Mouse (Mus musculus): ENCODE measurements at regions not wholly inside any gene's neighbourhood (a gene's known extent, or its start where the extent isn't known, plus 50 kb on each side); places are given as distances from the start of the nearest gene placed in this dataset.

DNA sequence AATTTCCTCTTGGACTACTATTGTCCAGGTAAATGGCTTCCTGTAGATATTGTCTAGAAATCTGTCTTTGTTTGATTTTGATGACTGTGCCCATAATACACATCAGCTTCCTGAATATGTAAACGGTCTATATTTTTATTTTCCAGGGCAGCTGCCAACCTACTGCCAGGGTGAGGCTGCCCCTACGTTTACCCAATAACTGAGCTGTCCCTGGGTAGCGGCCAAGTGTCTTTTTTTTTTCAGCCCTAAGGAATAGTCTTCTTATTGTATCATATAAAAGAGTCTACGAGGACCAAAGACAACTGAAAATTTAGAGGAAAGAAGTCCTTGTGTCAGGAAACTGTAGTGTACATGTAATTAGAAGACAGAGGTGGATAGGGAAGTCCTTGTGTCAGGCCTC, 877.3 kb upstream of the A1bg start:
- no peaks in the 10 kb centered on the region for H3K9me3 ChIP-seq (ENCODE audit: low read depth, low read length)
- WGBS: 69% methylated on average over 4 of the region's 4 CpGs
- no peaks in the 10 kb centered on the region for H3K4me1 ChIP-seq (ENCODE audit: insufficient read depth)
- H3K9ac ChIP-seq: no peak overlapping the region
- H3K4me3 ChIP-seq (ENCODE audit: low read depth, low read length): no peak overlapping the region
- H3K27me3 ChIP-seq (ENCODE audit: insufficient read depth, low read length): no peaks in the 10 kb centered on the region
- no peak overlapping the region for H3K27ac ChIP-seq (ENCODE audit: low read depth)
- ATAC-seq (ENCODE audit: insufficient read depth) (no peak), DNase-seq (no peak)
- H3K36me3 ChIP-seq (ENCODE audit: insufficient read depth): no peaks in the 10 kb centered on the region
- H3K4me2 ChIP-seq: no peak overlapping the region
- TF ChIP-seq CTCF (IDR thresholded peaks at IDR 0.05; ENCODE audit: low read depth): no peak

DNA sequence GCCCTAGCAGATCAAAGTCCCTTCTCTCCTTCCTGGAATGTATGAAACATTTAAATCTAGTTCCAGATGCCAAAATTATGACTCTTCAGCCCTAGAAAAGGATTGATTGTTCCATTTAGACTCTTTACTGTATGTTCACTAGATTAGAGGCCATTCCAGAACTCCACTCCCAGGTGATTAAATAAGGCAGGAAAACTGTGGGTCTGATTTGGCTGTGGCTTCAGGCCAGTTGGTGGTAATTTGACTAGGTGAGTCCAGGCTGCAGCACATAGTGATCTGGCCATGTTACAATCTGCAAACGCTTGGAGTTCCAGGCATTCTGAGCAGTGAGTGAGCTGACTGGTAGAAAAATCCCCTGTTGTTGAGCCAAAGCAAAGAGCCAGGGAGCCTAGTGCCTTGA, 875.0 kb upstream of the A1bg start:
- no peaks in the 10 kb centered on the region for H3K9me3 ChIP-seq (ENCODE audit: low read depth, low read length)
- 0 out of 2 replicates have a peak, but pooled peaks cover 3% of the 10 kb centered on the region for H3K4me1 ChIP-seq (ENCODE audit: insufficient read depth)
- no peak for TF ChIP-seq CTCF (IDR thresholded peaks at IDR 0.05; ENCODE audit: low read depth)
- no peak overlapping the region for H3K4me3 ChIP-seq (ENCODE audit: low read depth, low read length)
- 49% methylated on average over 1 of the region's 1 CpGs for WGBS
- ATAC-seq (ENCODE audit: insufficient read depth) (no peak; the same call in 1 of the 2 replicates), DNase-seq (peak; percentile 19)
- no peak overlapping the region for H3K9ac ChIP-seq
- H3K27ac ChIP-seq (ENCODE audit: low read depth): no peak overlapping the region
- H3K36me3 ChIP-seq (ENCODE audit: insufficient read depth): no peaks in the 10 kb centered on the region
- H3K27me3 ChIP-seq (ENCODE audit: insufficient read depth, low read length): no peaks in the 10 kb centered on the region
- H3K4me2 ChIP-seq: no peak overlapping the region

DNA sequence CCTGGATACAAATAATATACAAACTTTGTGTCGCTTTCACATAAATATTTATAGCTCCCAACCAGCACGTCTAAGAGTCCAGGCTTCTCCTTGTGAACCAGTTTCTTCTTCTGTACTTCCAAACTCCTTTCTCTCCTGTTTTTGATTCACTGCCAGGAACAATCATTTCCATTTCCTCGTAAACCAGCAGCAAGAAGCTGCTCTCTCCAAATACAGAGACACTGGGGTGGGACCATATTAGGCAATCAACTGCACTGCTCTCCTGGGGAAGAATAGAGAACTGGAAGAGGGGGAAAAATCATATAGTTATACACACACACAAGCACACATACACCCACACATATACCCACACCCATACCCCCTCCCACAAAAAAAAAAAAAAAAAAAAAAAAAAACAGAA, 871.7 kb upstream of the A1bg start:
- WGBS: 33% methylated on average over 3 of the region's 3 CpGs
- Histone ChIP-seq H3K36me3 (ENCODE audit: insufficient read depth) (no peaks in the 10 kb centered on the region), H3K4me2 (no peak overlapping the region), H3K27me3 (ENCODE audit: insufficient read depth, low read length) (no peaks in the 10 kb centered on the region), H3K27ac (ENCODE audit: low read depth) (no peak overlapping the region), H3K9ac (no peak overlapping the region), H3K4me3 (ENCODE audit: low read depth, low read length) (no peak overlapping the region), H3K9me3 (ENCODE audit: low read depth, low read length) (no peaks in the 10 kb centered on the region), H3K4me1 (ENCODE audit: insufficient read depth) (0 out of 2 replicates have a peak, but pooled peaks cover 3% of the 10 kb centered on the region)
- DNase-seq (peak; percentile 76), ATAC-seq (ENCODE audit: insufficient read depth) (peak; percentile 47; the same call in 1 of the 2 replicates)
- no peak for TF ChIP-seq CTCF (IDR thresholded peaks at IDR 0.05; ENCODE audit: low read depth)

DNA sequence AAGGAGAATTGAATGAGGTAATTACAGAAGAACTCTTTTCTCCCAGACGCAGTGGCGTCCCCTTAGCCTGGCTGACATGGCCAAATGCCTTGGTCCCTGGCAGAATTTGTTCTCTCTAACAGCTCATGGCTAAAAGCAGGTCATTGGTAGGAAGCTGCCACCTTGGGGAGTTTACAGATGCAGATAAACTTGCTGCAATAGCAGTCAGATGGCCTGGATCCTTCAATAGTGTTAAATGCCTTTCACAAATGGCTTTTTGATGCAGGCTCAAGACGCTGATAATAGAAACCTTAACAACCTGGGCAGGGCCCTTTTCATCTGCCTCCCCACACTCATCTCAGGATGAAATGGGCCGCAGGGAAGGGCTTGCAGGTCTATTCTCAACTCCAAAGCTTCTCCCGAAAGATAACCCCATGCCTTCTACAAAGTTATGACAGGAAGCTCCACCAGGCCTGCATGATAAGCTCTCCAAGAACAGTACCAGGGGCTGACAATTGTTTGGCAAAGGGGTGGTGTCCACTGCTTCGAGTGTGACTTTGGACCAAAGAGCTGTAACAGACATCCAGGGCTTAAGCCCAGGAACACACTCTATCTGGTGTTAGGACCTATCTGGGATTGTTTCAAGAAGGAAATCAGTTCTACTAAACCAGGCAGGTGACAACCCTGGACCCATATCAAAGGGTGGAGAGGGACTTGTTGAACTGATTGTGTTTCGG, 867.2 kb upstream of the A1bg start:
- no peaks in the 10 kb centered on the region for H3K27me3 ChIP-seq (ENCODE audit: insufficient read depth, low read length)
- no peak overlapping the region for H3K27ac ChIP-seq (ENCODE audit: low read depth)
- 0 out of 2 replicates have a peak, but pooled peaks cover 2% of the 10 kb centered on the region for H3K4me1 ChIP-seq (ENCODE audit: insufficient read depth)
- H3K9me3 ChIP-seq (ENCODE audit: low read depth, low read length): no peaks in the 10 kb centered on the region
- WGBS: 66% methylated on average over 7 of the region's 7 CpGs
- no peak for ATAC-seq (ENCODE audit: insufficient read depth)
- no peak overlapping the region for H3K9ac ChIP-seq
- no peak overlapping the region for H3K4me2 ChIP-seq
- no peak overlapping the region for H3K4me3 ChIP-seq (ENCODE audit: low read depth, low read length)
- TF ChIP-seq CTCF (IDR thresholded peaks at IDR 0.05; ENCODE audit: low read depth): no peak
- H3K36me3 ChIP-seq (ENCODE audit: insufficient read depth): no peaks in the 10 kb centered on the region
- no peak for DNase-seq

DNA sequence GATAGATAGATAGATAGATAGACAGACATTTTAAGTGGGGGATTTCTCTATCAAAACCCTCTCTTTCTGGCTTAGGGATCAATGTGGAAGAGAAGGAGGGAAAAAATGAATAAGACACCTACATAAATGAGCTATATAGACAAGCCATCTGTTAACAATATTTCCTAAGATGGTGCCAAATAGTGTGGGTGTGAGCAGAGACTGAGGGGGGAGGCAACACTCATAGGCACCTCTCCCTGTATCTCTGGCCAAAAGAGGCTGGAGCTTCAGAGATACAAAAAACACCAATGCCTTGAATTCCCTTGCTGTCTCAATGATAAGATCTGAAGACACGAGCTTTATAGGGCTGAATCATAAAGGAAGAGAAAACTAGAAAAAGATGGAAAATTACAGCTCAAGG, 864.2 kb upstream of the A1bg start:
- Histone ChIP-seq H3K9ac (no peak overlapping the region), H3K4me1 (ENCODE audit: insufficient read depth) (no peaks in the 10 kb centered on the region), H3K9me3 (ENCODE audit: low read depth, low read length) (no peaks in the 10 kb centered on the region), H3K4me2 (no peak overlapping the region), H3K36me3 (ENCODE audit: insufficient read depth) (no peaks in the 10 kb centered on the region), H3K27ac (ENCODE audit: low read depth) (no peak overlapping the region), H3K27me3 (ENCODE audit: insufficient read depth, low read length) (no peaks in the 10 kb centered on the region), H3K4me3 (ENCODE audit: low read depth, low read length) (no peak overlapping the region)
- ATAC-seq (ENCODE audit: insufficient read depth) (no peak), DNase-seq (no peak)
- 64% methylated on average over 1 of the region's 1 CpGs for WGBS
- TF ChIP-seq CTCF (IDR thresholded peaks at IDR 0.05; ENCODE audit: low read depth): no peak

DNA sequence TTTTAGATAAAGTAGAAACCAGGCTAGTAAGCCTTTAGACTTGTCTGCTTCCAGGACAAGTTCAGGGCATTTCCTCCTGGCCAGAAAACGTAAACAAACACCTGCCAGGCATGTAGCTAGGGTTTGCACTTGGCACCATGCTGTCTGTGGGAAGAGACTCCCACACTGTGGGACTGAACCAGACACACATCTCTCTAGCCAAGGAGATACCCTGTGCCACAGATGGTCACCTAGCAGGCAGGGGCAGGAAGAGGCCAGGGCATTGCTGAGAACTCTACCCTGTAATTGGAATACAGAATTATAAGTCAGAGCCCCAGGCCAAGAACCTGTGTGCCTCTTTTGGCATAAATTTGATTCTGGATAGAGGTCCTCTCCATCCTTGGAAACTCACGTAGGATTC, 858.7 kb upstream of the A1bg start:
- no peak for TF ChIP-seq CTCF (IDR thresholded peaks at IDR 0.05; ENCODE audit: low read depth)
- 76% methylated on average over 2 of the region's 2 CpGs for WGBS
- H3K9ac ChIP-seq: no peak overlapping the region

DNA sequence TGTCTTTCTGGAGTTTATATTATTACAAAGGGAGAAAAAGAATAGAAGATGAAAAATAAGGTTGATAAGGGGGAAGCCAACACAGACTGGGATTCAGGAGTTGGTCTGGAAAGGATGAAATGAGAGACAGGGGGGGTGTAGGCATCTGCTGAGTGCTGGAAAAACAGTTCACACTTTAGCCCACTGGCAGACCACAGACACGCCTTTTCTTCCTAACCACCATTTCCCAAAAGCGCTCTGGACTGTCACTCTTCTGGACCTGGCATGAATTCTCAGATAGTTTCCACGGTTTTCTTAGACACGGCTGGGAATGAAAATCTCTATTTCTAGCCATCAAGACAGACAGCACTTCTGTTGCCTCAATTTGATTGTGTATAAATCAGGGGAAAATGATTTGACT, 850.2 kb upstream of the A1bg start:
- H3K9ac ChIP-seq: no peak overlapping the region
- no peak overlapping the region for H3K27ac ChIP-seq (ENCODE audit: low read depth)
- H3K27me3 ChIP-seq (ENCODE audit: insufficient read depth, low read length): no peaks in the 10 kb centered on the region
- no peaks in the 10 kb centered on the region for H3K9me3 ChIP-seq (ENCODE audit: low read depth, low read length)
- peaks cover 10% of the 10 kb centered on the region; the same call in 1 of the 2 replicates for H3K4me1 ChIP-seq (ENCODE audit: insufficient read depth)
- no peak overlapping the region for H3K4me2 ChIP-seq
- ATAC-seq (ENCODE audit: insufficient read depth) (no peak), DNase-seq (no peak)
- TF ChIP-seq CTCF (IDR thresholded peaks at IDR 0.05; ENCODE audit: low read depth): no peak
- no peaks in the 10 kb centered on the region for H3K36me3 ChIP-seq (ENCODE audit: insufficient read depth)
- 86% methylated on average over 4 of the region's 4 CpGs for WGBS
- H3K4me3 ChIP-seq (ENCODE audit: low read depth, low read length): no peak overlapping the region

More for the DNA sequence above, 858.7 kb upstream of the A1bg start:
- Histone ChIP-seq H3K4me2 (no peak overlapping the region), H3K27me3 (ENCODE audit: insufficient read depth, low read length) (no peaks in the 10 kb centered on the region), H3K27ac (ENCODE audit: low read depth) (no peak overlapping the region), H3K4me3 (ENCODE audit: low read depth, low read length) (no peak overlapping the region), H3K36me3 (ENCODE audit: insufficient read depth) (no peaks in the 10 kb centered on the region), H3K9me3 (ENCODE audit: low read depth, low read length) (no peaks in the 10 kb centered on the region), H3K4me1 (ENCODE audit: insufficient read depth) (no peaks in the 10 kb centered on the region)
- DNase-seq (no peak), ATAC-seq (ENCODE audit: insufficient read depth) (no peak)

All from lung, embryonic 14.5 days (tissue).